Mouse (Mus musculus) heart, postnatal 0 days (tissue): ENCODE data around the gene Rhbdl3. TPM values are rescaled to one million over a fixed set of nuclear protein-coding genes. Genes with fewer than 3 reads are reported as not detected.

Source experiments
- ATAC-seq: fragments of 200-750 bp; cut with Nextera tagmentation; 2 replicates; pipeline ENCODE4 v1.8.0; 2017; ENCODE audit warnings: low read depth, moderate number of reproducible peaks, moderate library complexity; ENCODE audit not compliant: insufficient read depth
- DNase-seq: peaks from one replicate; pipeline ENCODE4 v3.0.0-alpha.2; 2016; ENCODE audit warnings: low spot score
- H3K27ac ChIP-seq: fragments of 300-500 bp; sonication (generic); 2 replicates; pipeline ENCODE4 v1.5.1; 2014; ENCODE audit warnings: low read depth, mild to moderate bottlenecking
- H3K27me3 ChIP-seq: fragments of 300-500 bp; sonication (generic); 2 replicates; pipeline ENCODE4 v1.6.1; 2014; ENCODE audit warnings: low read length, mixed read lengths; ENCODE audit not compliant: control insufficient read depth, insufficient read depth
- H3K36me3 ChIP-seq: fragments of 300-500 bp; sonication (generic); replicated peaks from 2 replicates; pipeline ENCODE4 v1.6.1; 2014; ENCODE audit warnings: low read length, mixed read lengths; ENCODE audit not compliant: control insufficient read depth, insufficient read depth
- H3K4me1 ChIP-seq: fragments of 300-500 bp; sonication (generic); 2 replicates; pipeline ENCODE4 v1.6.1; 2014; ENCODE audit warnings: antibody characterized with exemption; ENCODE audit not compliant: control insufficient read depth, insufficient read depth
- H3K4me2 ChIP-seq: fragments of 300-500 bp; sonication (generic); 2 replicates; pipeline ENCODE4 v1.6.1; 2014; ENCODE audit warnings: low read depth, mild to moderate bottlenecking, low read length, moderate library complexity
- H3K4me3 ChIP-seq: fragments of 300-500 bp; sonication (generic); 2 replicates; pipeline ENCODE4 v1.5.1; 2014; ENCODE audit warnings: low read depth, low read length
- H3K9ac ChIP-seq: fragments of 300-500 bp; sonication (generic); replicated peaks from 2 replicates; pipeline ENCODE4 v1.6.1; 2014; ENCODE audit warnings: low read depth, low read length, mixed read lengths
- H3K9me3 ChIP-seq: fragments of 300-500 bp; sonication (generic); replicated peaks from 2 replicates; pipeline ENCODE4 v1.6.1; 2016; ENCODE audit warnings: low read length; ENCODE audit not compliant: control insufficient read depth
- CTCF ChIP-seq: IDR thresholded peaks from 2 replicates; pipeline ENCODE4 v1.5.1; 2016; ENCODE audit warnings: antibody characterized with exemption, control low read depth, low read depth
- EP300 ChIP-seq: IDR thresholded peaks from 2 replicates; pipeline ENCODE4 v1.6.1; 2016; ENCODE audit warnings: antibody characterized with exemption, low read depth
- WGBS: fragments of 180-500 bp; shearing (Covaris S2); extraction: QIAGEN DNeasy Blood & Tissue Kit; methylation state at CpG from one replicate; pipeline ENCODE4 v1.1.7; 2014; 5-methylcytosine and 5-hydroxymethylcytosine counted together
- polyA plus RNA-seq: library from polyadenylated mRNA; unstranded; fragments of >200 nt; fragmentation: Nextera tagmentation; extraction: Ambion mirVana; gene quantifications from 2 replicates; pipeline ENCODE4 v1.2.1, GENCODE M21; 2015
- total RNA-seq: library from RNA; depleted of rRNA; stranded (reverse); fragments of >200 nt; gene quantifications from 2 replicates; pipeline ENCODE4 v1.2.3, GENCODE M21; 2014; ENCODE audit warnings: low replicate concordance; rRNA removed

Gene Rhbdl3
- 0.66 and 2.1 TPM in 2 replicates for total RNA-seq
- 0.38 and 0.75 TPM in 2 replicates for polyA plus RNA-seq

GRCm38 (mm10) chr11:80300551-80301315, at the start of gene Rhbdl3:
Rhbdl3 (plus strand) TSS chr11:80300912.
- DNase-seq (no peak), ATAC-seq (peak; percentile 55; the same call in 1 of the 2 replicates)
- peak within 1 kb of the TSS; percentile 75 for H3K4me2 ChIP-seq
- under 1% methylated on average over 53 of the region's 81 CpGs for WGBS
- TF ChIP-seq EP300 (no peak), CTCF (no peak)
- no peak within 1 kb of the TSS for H3K27ac ChIP-seq
- peaks cover 64% of the 10 kb centered on the region for H3K27me3 ChIP-seq
- H3K4me1 ChIP-seq = peaks cover 6% of the 10 kb centered on the region; the same call in 1 of the 2 replicates
- peak within 1 kb of the TSS; percentile 24; the same call in 1 of the 2 replicates for H3K9ac ChIP-seq
- H3K9me3 ChIP-seq = no peaks in the 10 kb centered on the region
- no peaks in the 10 kb centered on the region for H3K36me3 ChIP-seq
- peak within 1 kb of the TSS; percentile 52 for H3K4me3 ChIP-seq

- DNase-seq = no peak
- peaks cover 79% of the 10 kb centered on the region for H3K36me3 ChIP-seq
- H3K4me1 ChIP-seq = no peaks in the 10 kb centered on the region
- no peak overlapping the region for H3K27ac ChIP-seq
- no peaks in the 10 kb centered on the region for H3K9me3 ChIP-seq
- WGBS = 66% methylated on average over 8 of the region's 8 CpGs
- H3K9ac ChIP-seq = no peak overlapping the region
- H3K4me3 ChIP-seq = no peak overlapping the region
- no peak overlapping the region for H3K4me2 ChIP-seq
- no peak for TF ChIP-seq CTCF
- H3K27me3 ChIP-seq = no peaks in the 10 kb centered on the region
- no peak for ATAC-seq
Observed at GRCm38 (mm10) chr11:80264137-80264536, 36.6 kb upstream of the Rhbdl3 start.

GRCm38 (mm10) chr11:80271096-80271495, 29.6 kb upstream of the Rhbdl3 start:
- Histone ChIP-seq H3K4me2 (no peak overlapping the region), H3K27ac (no peak overlapping the region), H3K9ac (no peak overlapping the region), H3K9me3 (0 out of 2 replicates have a peak, but pooled peaks cover 6% of the 10 kb centered on the region), H3K4me3 (no peak overlapping the region), H3K27me3 (no peaks in the 10 kb centered on the region), H3K4me1 (no peaks in the 10 kb centered on the region), H3K36me3 (peaks cover 27% of the 10 kb centered on the region)
- WGBS = 67% methylated on average over 5 of the region's 5 CpGs
- no peak for TF ChIP-seq CTCF
- ATAC-seq (no peak), DNase-seq (no peak)

GRCm38 (mm10) chr11:80275011-80275410, 25.7 kb upstream of the Rhbdl3 start:
- DNase-seq (no peak), ATAC-seq (no peak)
- Histone ChIP-seq H3K9me3 (0 out of 2 replicates have a peak, but pooled peaks cover 6% of the 10 kb centered on the region), H3K9ac (no peak overlapping the region), H3K36me3 (no peaks in the 10 kb centered on the region), H3K4me1 (no peaks in the 10 kb centered on the region), H3K27ac (no peak overlapping the region), H3K27me3 (no peaks in the 10 kb centered on the region), H3K4me2 (no peak overlapping the region), H3K4me3 (no peak overlapping the region)
- TF ChIP-seq CTCF (peak; percentile 25; the same call in 1 of the 2 replicates), EP300 (no peak)
- 41% methylated on average over 3 of the region's 3 CpGs for WGBS

GRCm38 (mm10) chr11:80278054-80278453, 22.7 kb upstream of the Rhbdl3 start:
- H3K9me3 ChIP-seq = 0 out of 2 replicates have a peak, but pooled peaks cover 6% of the 10 kb centered on the region
- no peak overlapping the region for H3K4me3 ChIP-seq
- no peak overlapping the region for H3K4me2 ChIP-seq
- no peak overlapping the region for H3K27ac ChIP-seq
- ATAC-seq (no peak), DNase-seq (no peak)
- TF ChIP-seq EP300 = no peak
- no peak for TF ChIP-seq CTCF
- H3K27me3 ChIP-seq = no peaks in the 10 kb centered on the region
- WGBS = 46% methylated on average over 2 of the region's 2 CpGs
- H3K36me3 ChIP-seq = no peaks in the 10 kb centered on the region
- H3K4me1 ChIP-seq = no peaks in the 10 kb centered on the region
- H3K9ac ChIP-seq = no peak overlapping the region
